Mouse (Mus musculus): ENCODE measurements around the gene Acbd4. TPM values are rescaled to one million over a fixed set of nuclear protein-coding genes. Genes with fewer than 3 reads are reported as not detected.

Acbd4 gene
- polyA plus RNA-seq, 1 experiment from 2014 or later, result 17.4 TPM

GRCm38 (mm10) chr11:103070322-103070880 is 31.1 kb upstream of the Acbd4 start:
- no peak overlapping the region for H3K4me2 ChIP-seq (replicated peaks)
- no peak for ATAC-seq
- WGBS, result 94% methylated on average over 10 of the region's 10 CpGs

GRCm38 (mm10) chr11:103073671-103074070 is 27.8 kb upstream of the Acbd4 start:
- Histone ChIP-seq H3K9me3 (no peaks in the 10 kb centered on the region), H3K27me3 (replicated peaks) (no peaks in the 10 kb centered on the region), H3K9ac (no peak overlapping the region), H3K4me1 (replicated peaks) (no peaks in the 10 kb centered on the region), H3K4me2 (replicated peaks) (no peak overlapping the region), H3K4me3 (replicated peaks) (no peak overlapping the region), H3K36me3 (no peaks in the 10 kb centered on the region; the same call in 1 of the 2 replicates), H3K27ac (no peak overlapping the region)
- no peak for ATAC-seq
- 84% methylated on average over 7 of the region's 7 CpGs for WGBS

More at GRCm38 (mm10) chr11:103070322-103070880, 31.1 kb upstream of the Acbd4 start:
- Histone ChIP-seq H3K4me3 (replicated peaks) (no peak overlapping the region), H3K9me3 (no peaks in the 10 kb centered on the region), H3K27ac (no peak overlapping the region), H3K9ac (no peak overlapping the region), H3K36me3 (peaks cover 20% of the 10 kb centered on the region), H3K27me3 (replicated peaks) (no peaks in the 10 kb centered on the region), H3K4me1 (replicated peaks) (no peaks in the 10 kb centered on the region)

GRCm38 (mm10) chr11:103074121-103074650 is 27.3 kb upstream of the Acbd4 start:
- Histone ChIP-seq H3K36me3 (no peaks in the 10 kb centered on the region), H3K27ac (no peak overlapping the region), H3K9ac (no peak overlapping the region), H3K4me2 (replicated peaks) (no peak overlapping the region), H3K4me3 (replicated peaks) (no peak overlapping the region), H3K9me3 (no peaks in the 10 kb centered on the region), H3K27me3 (replicated peaks) (no peaks in the 10 kb centered on the region), H3K4me1 (replicated peaks) (no peaks in the 10 kb centered on the region)
- 64% methylated on average over 10 of the region's 10 CpGs for whole genome bisulfite sequencing
- ATAC-seq, result no peak

- H3K4me3 ChIP-seq (replicated peaks), result no peak overlapping the region
- H3K27me3 ChIP-seq (replicated peaks), result peaks cover 4% of the 10 kb centered on the region; the same call in 1 of the 2 replicates
- no peak overlapping the region for H3K4me2 ChIP-seq (replicated peaks)
- H3K4me1 ChIP-seq (replicated peaks), result no peaks in the 10 kb centered on the region
- H3K36me3 ChIP-seq, result no peaks in the 10 kb centered on the region
- ATAC-seq, result no peak
- 27% methylated on average over 10 of the region's 10 CpGs for WGBS
- no peak overlapping the region for H3K27ac ChIP-seq
- H3K9me3 ChIP-seq, result no peaks in the 10 kb centered on the region
- no peak overlapping the region for H3K9ac ChIP-seq
Measured at GRCm38 (mm10) chr11:103074796-103075323, 26.6 kb upstream of the Acbd4 start.

- no peak overlapping the region for H3K4me2 ChIP-seq (replicated peaks)
- peaks cover 12% of the 10 kb centered on the region; the same call in 1 of the 2 replicates for H3K27me3 ChIP-seq (replicated peaks)
- WGBS, result 92% methylated on average over 7 of the region's 7 CpGs
Measured at GRCm38 (mm10) chr11:103076010-103076409, 25.5 kb upstream of the Acbd4 start.

GRCm38 (mm10) chr11:103076581-103076980 is 24.9 kb upstream of the Acbd4 start:
- no peak overlapping the region for H3K4me3 ChIP-seq (replicated peaks)
- 86% methylated on average over 8 of the region's 8 CpGs for WGBS
- no peak overlapping the region for H3K27ac ChIP-seq
- H3K9ac ChIP-seq, result no peak overlapping the region
- H3K36me3 ChIP-seq, result no peaks in the 10 kb centered on the region
- H3K4me1 ChIP-seq (replicated peaks), result peaks cover 7% of the 10 kb centered on the region; the same call in 1 of the 2 replicates
- H3K9me3 ChIP-seq, result no peaks in the 10 kb centered on the region
- ATAC-seq, result no peak
- H3K4me2 ChIP-seq (replicated peaks), result no peak overlapping the region
- peaks cover 13% of the 10 kb centered on the region; the same call in 1 of the 2 replicates for H3K27me3 ChIP-seq (replicated peaks)

More at GRCm38 (mm10) chr11:103076010-103076409, 25.5 kb upstream of the Acbd4 start:
- no peaks in the 10 kb centered on the region for H3K9me3 ChIP-seq
- no peak overlapping the region for H3K4me3 ChIP-seq (replicated peaks)
- no peaks in the 10 kb centered on the region for H3K36me3 ChIP-seq
- no peak overlapping the region for H3K9ac ChIP-seq
- H3K4me1 ChIP-seq (replicated peaks), result peaks cover 7% of the 10 kb centered on the region; the same call in 1 of the 2 replicates
- no peak for ATAC-seq
- H3K27ac ChIP-seq, result no peak overlapping the region

GRCm38 (mm10) chr11:103078131-103078530 is 23.4 kb upstream of the Acbd4 start:
- Histone ChIP-seq H3K9me3 (no peaks in the 10 kb centered on the region), H3K4me2 (replicated peaks) (no peak overlapping the region), H3K9ac (no peak overlapping the region), H3K27ac (no peak overlapping the region), H3K4me3 (replicated peaks) (no peak overlapping the region), H3K27me3 (replicated peaks) (peaks cover 15% of the 10 kb centered on the region; the same call in 1 of the 2 replicates), H3K4me1 (replicated peaks) (peaks cover 7% of the 10 kb centered on the region; the same call in 1 of the 2 replicates), H3K36me3 (no peaks in the 10 kb centered on the region)
- 77% methylated on average over 11 of the region's 11 CpGs for WGBS
- ATAC-seq, result no peak

GRCm38 (mm10) chr11:103080323-103081091 is 21.0 kb upstream of the Acbd4 start:
- Histone ChIP-seq H3K27me3 (replicated peaks) (peaks cover 15% of the 10 kb centered on the region; the same call in 1 of the 2 replicates), H3K9me3 (no peaks in the 10 kb centered on the region), H3K4me2 (replicated peaks) (peak overlapping the region; percentile 62), H3K27ac (no peak overlapping the region), H3K36me3 (no peaks in the 10 kb centered on the region), H3K9ac (no peak overlapping the region; the same call in 1 of the 2 replicates), H3K4me1 (replicated peaks) (peaks cover 7% of the 10 kb centered on the region; the same call in 1 of the 2 replicates), H3K4me3 (replicated peaks) (peak overlapping the region; percentile 33)
- WGBS, result 5% methylated on average over 42 of the region's 43 CpGs
- ATAC-seq, result peak; percentile 51

GRCm38 (mm10) chr11:103081631-103082030 is 19.9 kb upstream of the Acbd4 start:
- Histone ChIP-seq H3K4me1 (replicated peaks) (peaks cover 7% of the 10 kb centered on the region; the same call in 1 of the 2 replicates), H3K4me3 (replicated peaks) (no peak overlapping the region), H3K9me3 (no peaks in the 10 kb centered on the region), H3K27ac (no peak overlapping the region), H3K4me2 (replicated peaks) (no peak overlapping the region), H3K36me3 (no peaks in the 10 kb centered on the region), H3K27me3 (replicated peaks) (peaks cover 15% of the 10 kb centered on the region; the same call in 1 of the 2 replicates), H3K9ac (no peak overlapping the region)
- 74% methylated on average over 6 of the region's 6 CpGs for WGBS
- ATAC-seq, result no peak

- Histone ChIP-seq H3K4me3 (replicated peaks) (no peak overlapping the region), H3K4me1 (replicated peaks) (peaks cover 21% of the 10 kb centered on the region), H3K27me3 (replicated peaks) (no peaks in the 10 kb centered on the region), H3K36me3 (no peaks in the 10 kb centered on the region), H3K9me3 (no peaks in the 10 kb centered on the region), H3K9ac (no peak overlapping the region), H3K4me2 (replicated peaks) (no peak overlapping the region), H3K27ac (no peak overlapping the region)
- no peak for ATAC-seq
- 85% methylated on average over 7 of the region's 7 CpGs for WGBS
Measured at GRCm38 (mm10) chr11:103093306-103093705, 8.2 kb upstream of the Acbd4 start.

GRCm38 (mm10) chr11:103093862-103094833 is 7.3 kb upstream of the Acbd4 start:
- WGBS, result 61% methylated on average over 20 of the region's 20 CpGs
- Histone ChIP-seq H3K4me3 (replicated peaks) (no peak overlapping the region), H3K27ac (0 out of 2 replicates have a peak overlapping the region, but pooled peaks have one; percentile 14), H3K36me3 (no peaks in the 10 kb centered on the region), H3K9me3 (no peaks in the 10 kb centered on the region), H3K9ac (no peak overlapping the region), H3K4me1 (replicated peaks) (peaks cover 21% of the 10 kb centered on the region), H3K27me3 (replicated peaks) (no peaks in the 10 kb centered on the region), H3K4me2 (replicated peaks) (no peak overlapping the region)
- peak; percentile 64 for ATAC-seq

All from intestine, embryonic 15.5 days (tissue).